Mouse (Mus musculus): Measurements from ENCODE around the gene Olfr481. TPM values are rescaled to one million over a fixed set of nuclear protein-coding genes. Genes with fewer than 3 reads are reported as not detected.

The Olfr481 gene
- polyA plus RNA-seq (2014; fragmentation: Nextera tagmentation; extraction: Ambion mirVana), result not detected in 2 replicates

GRCm38 (mm10) chr7:108079555-108079954, at the start of gene Olfr481:
Gene Olfr481, plus strand, starts transcription at chr7:108079855.
- Histone ChIP-seq H3K4me1 (ENCODE audit: control insufficient read depth, insufficient read depth, low read length) (no peaks in the 10 kb centered on the region), H3K9me3 (ENCODE audit: control insufficient read depth, low read length) (no peaks in the 10 kb centered on the region), H3K27ac (ENCODE audit: low read depth, low read length) (no peak within 1 kb of the TSS), H3K4me2 (ENCODE audit: low read depth, low read length) (no peak within 1 kb of the TSS), H3K36me3 (ENCODE audit: control insufficient read depth, insufficient read depth, low read length) (no peaks in the 10 kb centered on the region), H3K9ac (replicated peaks; ENCODE audit: low read depth, low read length) (no peak within 1 kb of the TSS), H3K27me3 (ENCODE audit: control insufficient read depth, insufficient read depth, low read length) (no peaks in the 10 kb centered on the region), H3K4me3 (ENCODE audit: low read depth, low read length) (no peak within 1 kb of the TSS)
- no peak for ATAC-seq (ENCODE audit: low read depth)

GRCm38 (mm10) chr7:108033889-108034288, 45.8 kb upstream of the Olfr481 start, which contains the start of gene Olfr478:
Gene Olfr478, minus strand, starts transcription at chr7:108033989.
- Histone ChIP-seq H3K4me1 (ENCODE audit: control insufficient read depth, insufficient read depth, low read length) (no peaks in the 10 kb centered on the region), H3K4me2 (ENCODE audit: low read depth, low read length) (no peak within 1 kb of the TSS), H3K27me3 (ENCODE audit: control insufficient read depth, insufficient read depth, low read length) (no peaks in the 10 kb centered on the region), H3K4me3 (ENCODE audit: low read depth, low read length) (no peak within 1 kb of the TSS), H3K27ac (ENCODE audit: low read depth, low read length) (no peak within 1 kb of the TSS), H3K36me3 (ENCODE audit: control insufficient read depth, insufficient read depth, low read length) (no peaks in the 10 kb centered on the region), H3K9me3 (ENCODE audit: control insufficient read depth, low read length) (no peaks in the 10 kb centered on the region), H3K9ac (replicated peaks; ENCODE audit: low read depth, low read length) (no peak within 1 kb of the TSS)
- no peak for ATAC-seq (ENCODE audit: low read depth)
- 82% methylated on average over 3 of the region's 3 CpGs for WGBS

GRCm38 (mm10) chr7:108050393-108050792, 29.3 kb upstream of the Olfr481 start, which contains the start of gene Olfr479:
Gene Olfr479, plus strand, starts transcription at chr7:108050693.
- H3K9me3 ChIP-seq (ENCODE audit: control insufficient read depth, low read length), result no peaks in the 10 kb centered on the region
- H3K36me3 ChIP-seq (ENCODE audit: control insufficient read depth, insufficient read depth, low read length), result no peaks in the 10 kb centered on the region
- no peak within 1 kb of the TSS for H3K27ac ChIP-seq (ENCODE audit: low read depth, low read length)
- no peak within 1 kb of the TSS for H3K9ac ChIP-seq (replicated peaks; ENCODE audit: low read depth, low read length)
- H3K4me2 ChIP-seq (ENCODE audit: low read depth, low read length), result no peak within 1 kb of the TSS
- H3K27me3 ChIP-seq (ENCODE audit: control insufficient read depth, insufficient read depth, low read length), result no peaks in the 10 kb centered on the region
- ATAC-seq (ENCODE audit: low read depth), result no peak
- 93% methylated on average over 2 of the region's 2 CpGs for WGBS
- no peak within 1 kb of the TSS for H3K4me3 ChIP-seq (ENCODE audit: low read depth, low read length)
- H3K4me1 ChIP-seq (ENCODE audit: control insufficient read depth, insufficient read depth, low read length), result no peaks in the 10 kb centered on the region

- no peak for ATAC-seq (ENCODE audit: low read depth)
- H3K9me3 ChIP-seq (ENCODE audit: control insufficient read depth, low read length), result no peaks in the 10 kb centered on the region
- H3K4me1 ChIP-seq (ENCODE audit: control insufficient read depth, insufficient read depth, low read length), result no peaks in the 10 kb centered on the region
Measured at GRCm38 (mm10) chr7:108067246-108067645, 12.4 kb upstream of the Olfr481 start, which contains the start of gene Olfr480. Gene Olfr480, minus strand, starts transcription at chr7:108067346.

GRCm38 (mm10) chr7:108097486-108097885, 17.8 kb downstream of the Olfr481 start, which contains the start of gene Olfr482:
Gene Olfr482, minus strand, starts transcription at chr7:108097586.
- WGBS, result 73% methylated on average over 1 of the region's 1 CpGs
- no peak within 1 kb of the TSS for H3K4me3 ChIP-seq (ENCODE audit: low read depth, low read length)
- no peak for ATAC-seq (ENCODE audit: low read depth)

More at GRCm38 (mm10) chr7:108067246-108067645, 12.4 kb upstream of the Olfr481 start, which contains the start of gene Olfr480:
- H3K4me3 ChIP-seq (ENCODE audit: low read depth, low read length), result no peak within 1 kb of the TSS
- H3K27me3 ChIP-seq (ENCODE audit: control insufficient read depth, insufficient read depth, low read length), result no peaks in the 10 kb centered on the region
- WGBS, result 92% methylated on average over 1 of the region's 1 CpGs
- no peak within 1 kb of the TSS for H3K9ac ChIP-seq (replicated peaks; ENCODE audit: low read depth, low read length)
- H3K4me2 ChIP-seq (ENCODE audit: low read depth, low read length), result no peak within 1 kb of the TSS
- no peaks in the 10 kb centered on the region for H3K36me3 ChIP-seq (ENCODE audit: control insufficient read depth, insufficient read depth, low read length)
- H3K27ac ChIP-seq (ENCODE audit: low read depth, low read length), result no peak within 1 kb of the TSS

GRCm38 (mm10) chr7:108100549-108100948, 20.9 kb downstream of the Olfr481 start, which contains the start of gene Olfr483:
Gene Olfr483, plus strand, starts transcription at chr7:108100849.
- Histone ChIP-seq H3K4me3 (ENCODE audit: low read depth, low read length) (no peak within 1 kb of the TSS), H3K4me1 (ENCODE audit: control insufficient read depth, insufficient read depth, low read length) (no peaks in the 10 kb centered on the region), H3K36me3 (ENCODE audit: control insufficient read depth, insufficient read depth, low read length) (no peaks in the 10 kb centered on the region), H3K4me2 (ENCODE audit: low read depth, low read length) (no peak within 1 kb of the TSS), H3K9ac (replicated peaks; ENCODE audit: low read depth, low read length) (no peak within 1 kb of the TSS), H3K27me3 (ENCODE audit: control insufficient read depth, insufficient read depth, low read length) (no peaks in the 10 kb centered on the region), H3K9me3 (ENCODE audit: control insufficient read depth, low read length) (no peaks in the 10 kb centered on the region), H3K27ac (ENCODE audit: low read depth, low read length) (no peak within 1 kb of the TSS)
- 87% methylated on average over 1 of the region's 1 CpGs for WGBS
- ATAC-seq (ENCODE audit: low read depth), result no peak

More at GRCm38 (mm10) chr7:108097486-108097885, 17.8 kb downstream of the Olfr481 start, which contains the start of gene Olfr482:
- H3K27ac ChIP-seq (ENCODE audit: low read depth, low read length), result no peak within 1 kb of the TSS
- H3K4me1 ChIP-seq (ENCODE audit: control insufficient read depth, insufficient read depth, low read length), result no peaks in the 10 kb centered on the region
- H3K9me3 ChIP-seq (ENCODE audit: control insufficient read depth, low read length), result no peaks in the 10 kb centered on the region
- no peaks in the 10 kb centered on the region for H3K27me3 ChIP-seq (ENCODE audit: control insufficient read depth, insufficient read depth, low read length)
- no peaks in the 10 kb centered on the region for H3K36me3 ChIP-seq (ENCODE audit: control insufficient read depth, insufficient read depth, low read length)
- H3K9ac ChIP-seq (replicated peaks; ENCODE audit: low read depth, low read length), result no peak within 1 kb of the TSS
- H3K4me2 ChIP-seq (ENCODE audit: low read depth, low read length), result no peak within 1 kb of the TSS

- Histone ChIP-seq H3K4me1 (ENCODE audit: control insufficient read depth, insufficient read depth, low read length) (no peaks in the 10 kb centered on the region), H3K36me3 (ENCODE audit: control insufficient read depth, insufficient read depth, low read length) (no peaks in the 10 kb centered on the region), H3K27ac (ENCODE audit: low read depth, low read length) (no peak overlapping the region), H3K27me3 (ENCODE audit: control insufficient read depth, insufficient read depth, low read length) (no peaks in the 10 kb centered on the region), H3K4me3 (ENCODE audit: low read depth, low read length) (no peak overlapping the region), H3K9ac (replicated peaks; ENCODE audit: low read depth, low read length) (no peak overlapping the region), H3K9me3 (ENCODE audit: control insufficient read depth, low read length) (no peaks in the 10 kb centered on the region), H3K4me2 (ENCODE audit: low read depth, low read length) (no peak overlapping the region)
- WGBS, result 5% methylated on average over 1 of the region's 1 CpGs
- ATAC-seq (ENCODE audit: low read depth), result no peak
Measured at GRCm38 (mm10) chr7:108120681-108121080, 41.0 kb downstream of the Olfr481 start.

- Histone ChIP-seq H3K4me3 (ENCODE audit: low read depth, low read length) (no peak overlapping the region), H3K4me2 (ENCODE audit: low read depth, low read length) (no peak overlapping the region), H3K36me3 (ENCODE audit: control insufficient read depth, insufficient read depth, low read length) (no peaks in the 10 kb centered on the region), H3K4me1 (ENCODE audit: control insufficient read depth, insufficient read depth, low read length) (no peaks in the 10 kb centered on the region), H3K27me3 (ENCODE audit: control insufficient read depth, insufficient read depth, low read length) (no peaks in the 10 kb centered on the region), H3K9ac (replicated peaks; ENCODE audit: low read depth, low read length) (no peak overlapping the region), H3K9me3 (ENCODE audit: control insufficient read depth, low read length) (no peaks in the 10 kb centered on the region), H3K27ac (ENCODE audit: low read depth, low read length) (no peak overlapping the region)
- no peak for ATAC-seq (ENCODE audit: low read depth)
- WGBS, result 67% methylated on average over 1 of the region's 1 CpGs
Measured at GRCm38 (mm10) chr7:108121416-108121815, 41.8 kb downstream of the Olfr481 start.

- Histone ChIP-seq H3K4me1 (ENCODE audit: control insufficient read depth, insufficient read depth, low read length) (no peaks in the 10 kb centered on the region), H3K27ac (ENCODE audit: low read depth, low read length) (no peak within 1 kb of the TSS), H3K27me3 (ENCODE audit: control insufficient read depth, insufficient read depth, low read length) (no peaks in the 10 kb centered on the region), H3K36me3 (ENCODE audit: control insufficient read depth, insufficient read depth, low read length) (no peaks in the 10 kb centered on the region), H3K9me3 (ENCODE audit: control insufficient read depth, low read length) (no peaks in the 10 kb centered on the region), H3K4me2 (ENCODE audit: low read depth, low read length) (no peak within 1 kb of the TSS), H3K4me3 (ENCODE audit: low read depth, low read length) (no peak within 1 kb of the TSS), H3K9ac (replicated peaks; ENCODE audit: low read depth, low read length) (no peak within 1 kb of the TSS)
- no peak for ATAC-seq (ENCODE audit: low read depth)
Measured at GRCm38 (mm10) chr7:108127349-108127748, 47.7 kb downstream of the Olfr481 start, which contains the start of gene Olfr484. Gene Olfr484, minus strand, starts transcription at chr7:108127449.
